Mouse (Mus musculus): ENCODE results near the gene Arfgap3.
"Not testable (repeated sequence)": the region's sequence is repeated elsewhere in the genome, so short reads cannot be mapped to it uniquely, and the experiment has no call there.

The Arfgap3 gene

GRCm38 (mm10) chr15:83344956-83345355 is 5.1 kb downstream of the Arfgap3 start:
- DNase-seq, result no peak

DNA sequence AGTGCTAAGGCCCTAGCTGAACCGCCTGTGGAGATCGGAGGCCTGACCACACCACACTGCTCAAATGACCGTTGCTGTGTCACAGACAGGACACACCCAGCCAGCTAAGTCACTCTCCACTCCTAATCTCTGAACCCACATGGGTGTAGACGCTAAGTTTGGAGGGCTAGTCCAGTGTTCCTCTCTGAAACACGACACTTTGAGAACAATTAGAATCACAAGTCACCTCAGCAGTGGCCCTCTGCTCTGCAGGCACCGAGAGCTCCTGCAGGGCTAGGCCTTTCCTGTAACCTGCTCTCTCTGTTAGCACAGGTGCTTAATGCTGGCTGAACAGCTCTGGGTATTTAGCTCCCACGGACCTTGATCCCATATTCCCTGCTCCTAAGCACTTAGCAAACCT is 5.9 kb downstream of the Arfgap3 start:
- DNase-seq, result no peak

DNA sequence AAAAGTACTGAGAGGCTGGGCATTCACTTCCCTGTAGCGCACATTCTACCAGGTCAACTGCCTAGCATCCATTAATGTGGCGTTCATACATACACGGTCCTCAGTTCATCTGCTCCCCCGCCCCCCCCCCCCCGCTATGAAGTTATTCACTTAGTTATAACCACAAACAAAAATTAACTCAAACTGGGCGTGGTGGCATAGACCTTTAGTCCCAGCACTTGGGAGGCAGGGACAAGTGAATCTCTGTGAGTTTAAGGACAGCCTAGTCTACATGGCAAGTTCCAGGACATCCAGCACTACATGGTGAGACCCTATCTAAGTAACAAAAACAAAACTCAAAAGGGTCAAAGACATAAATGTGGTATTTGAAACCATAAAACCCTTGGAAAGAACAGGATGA is 11.1 kb downstream of the Arfgap3 start:
- DNase-seq, result no peak

GRCm38 (mm10) chr15:83337903-83338870 is 11.9 kb downstream of the Arfgap3 start:
- DNase-seq, result no peak

GRCm38 (mm10) chr15:83332373-83332772 is 17.7 kb downstream of the Arfgap3 start:
- no peak for DNase-seq

- no peak for DNase-seq
Observed at GRCm38 (mm10) chr15:83328952-83329351, 21.1 kb downstream of the Arfgap3 start.

DNA sequence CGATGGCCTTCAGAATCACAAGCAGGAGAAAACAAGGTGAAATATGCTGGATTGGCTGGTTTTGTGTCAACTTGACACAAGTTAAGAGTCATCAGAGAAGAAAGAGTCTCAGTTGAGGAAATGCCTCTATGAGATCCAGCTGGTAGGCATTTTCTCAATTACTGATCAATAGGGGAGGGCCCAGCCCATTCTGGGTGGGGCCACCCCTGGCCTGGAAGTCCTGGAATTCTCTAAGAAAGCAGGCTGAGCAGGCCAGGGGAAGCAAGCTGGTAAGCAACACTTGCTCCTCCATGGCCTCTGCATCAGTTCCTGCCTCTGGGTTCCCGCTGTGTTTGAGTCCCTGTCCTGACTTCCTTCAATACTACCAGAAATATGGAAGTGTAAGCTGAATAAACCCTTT is 27.0 kb downstream of the Arfgap3 start:
- no peak for DNase-seq

DNA sequence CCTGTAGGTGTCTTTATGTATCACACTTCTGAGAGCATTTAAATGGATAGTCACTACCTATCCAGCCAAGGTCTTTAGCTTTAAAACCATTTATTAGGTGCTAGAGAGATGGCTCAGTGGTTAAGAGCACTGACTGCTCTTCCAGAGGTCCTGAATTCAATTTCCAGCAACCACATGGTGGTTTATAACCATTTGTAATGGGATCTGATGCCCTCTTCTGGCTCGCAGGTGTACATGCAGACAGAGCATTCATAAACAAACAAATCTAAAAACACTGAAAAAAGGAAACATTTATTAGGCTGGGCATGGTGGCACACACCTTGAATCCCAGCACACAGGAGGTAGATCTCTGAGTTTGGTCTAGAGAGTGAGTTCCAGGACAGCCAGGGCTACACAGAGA is 35.1 kb downstream of the Arfgap3 start:
- no peak for DNase-seq

DNA sequence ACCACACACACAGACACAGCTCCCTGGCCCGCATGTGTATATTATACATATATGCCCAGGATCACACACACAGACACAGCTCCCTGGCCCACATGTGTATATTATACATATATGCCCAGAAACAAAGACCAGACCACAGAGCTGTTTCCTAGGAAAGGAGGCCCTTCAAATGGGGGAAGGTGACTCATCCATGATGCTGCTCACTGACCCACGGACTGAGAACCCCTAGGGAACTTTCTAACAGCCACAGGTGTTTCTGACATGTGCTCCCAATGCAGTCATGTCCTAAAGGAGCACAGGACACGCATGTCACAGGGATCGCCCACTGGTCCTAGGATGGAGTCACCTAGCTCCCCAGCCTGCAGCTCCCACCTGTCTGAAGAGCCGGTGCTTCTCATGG is 40.2 kb downstream of the Arfgap3 start:
- DNase-seq, result no peak

DNA sequence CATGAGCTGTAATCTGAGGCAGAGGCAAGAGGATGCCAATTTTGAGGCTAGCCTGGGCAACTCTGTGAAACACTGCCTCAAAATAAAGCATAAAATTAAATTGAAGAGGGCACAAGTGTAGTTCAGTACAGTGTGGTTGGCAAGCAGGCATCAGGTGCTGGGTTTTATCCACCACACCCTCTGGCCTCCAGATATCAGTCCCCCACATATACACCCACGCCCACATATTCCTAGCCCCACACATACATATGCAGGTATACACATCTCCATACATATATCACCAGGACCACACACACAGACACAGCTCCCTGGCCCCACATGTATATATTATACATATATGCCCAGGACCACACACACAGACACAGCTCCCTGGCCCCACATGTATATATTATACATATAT is 41.3 kb downstream of the Arfgap3 start:
- not testable (repeated sequence) for DNase-seq

- DNase-seq, result peak; percentile 57
Observed at GRCm38 (mm10) chr15:83306181-83306580, 43.9 kb downstream of the Arfgap3 start.

DNA sequence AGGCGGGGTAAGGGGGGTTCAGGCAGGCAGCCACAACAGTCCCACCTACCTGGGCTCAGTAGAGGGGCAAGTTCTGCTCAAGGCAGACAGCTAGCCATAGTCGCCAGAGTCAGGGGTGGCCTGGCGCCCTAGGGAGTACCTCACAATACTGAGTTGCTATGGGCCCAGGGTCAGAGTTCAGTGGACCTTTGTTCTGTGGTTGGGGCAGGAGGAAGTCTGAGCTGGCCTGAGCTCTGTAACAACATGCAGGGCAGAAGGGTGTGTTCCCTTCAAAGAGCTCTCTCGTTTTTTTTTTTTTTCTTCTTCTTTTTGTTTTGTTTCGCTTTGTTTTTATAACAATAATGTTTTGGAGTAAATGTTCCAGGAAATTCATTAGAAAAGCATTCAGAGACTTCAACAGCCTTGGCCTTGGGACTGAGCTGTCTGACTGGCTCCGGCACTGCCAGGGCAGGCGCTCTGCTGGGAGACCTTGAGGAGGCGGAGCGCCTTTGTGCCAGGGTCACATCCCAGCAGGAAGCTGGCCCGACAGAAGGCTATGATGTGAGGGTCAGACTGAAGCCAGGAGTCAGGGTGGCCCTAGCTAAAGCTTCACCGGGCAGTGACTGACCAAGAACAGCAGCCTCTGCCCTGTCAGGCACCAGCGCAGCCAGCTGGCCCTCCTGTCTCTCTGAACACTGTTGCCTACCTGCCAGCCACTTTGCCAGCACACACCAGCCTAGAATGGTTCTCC is 44.7 kb downstream of the Arfgap3 start:
- DNase-seq, result peak; percentile 68

GRCm38 (mm10) chr15:83304804-83305191 is 45.2 kb downstream of the Arfgap3 start:
- no peak for DNase-seq

DNA sequence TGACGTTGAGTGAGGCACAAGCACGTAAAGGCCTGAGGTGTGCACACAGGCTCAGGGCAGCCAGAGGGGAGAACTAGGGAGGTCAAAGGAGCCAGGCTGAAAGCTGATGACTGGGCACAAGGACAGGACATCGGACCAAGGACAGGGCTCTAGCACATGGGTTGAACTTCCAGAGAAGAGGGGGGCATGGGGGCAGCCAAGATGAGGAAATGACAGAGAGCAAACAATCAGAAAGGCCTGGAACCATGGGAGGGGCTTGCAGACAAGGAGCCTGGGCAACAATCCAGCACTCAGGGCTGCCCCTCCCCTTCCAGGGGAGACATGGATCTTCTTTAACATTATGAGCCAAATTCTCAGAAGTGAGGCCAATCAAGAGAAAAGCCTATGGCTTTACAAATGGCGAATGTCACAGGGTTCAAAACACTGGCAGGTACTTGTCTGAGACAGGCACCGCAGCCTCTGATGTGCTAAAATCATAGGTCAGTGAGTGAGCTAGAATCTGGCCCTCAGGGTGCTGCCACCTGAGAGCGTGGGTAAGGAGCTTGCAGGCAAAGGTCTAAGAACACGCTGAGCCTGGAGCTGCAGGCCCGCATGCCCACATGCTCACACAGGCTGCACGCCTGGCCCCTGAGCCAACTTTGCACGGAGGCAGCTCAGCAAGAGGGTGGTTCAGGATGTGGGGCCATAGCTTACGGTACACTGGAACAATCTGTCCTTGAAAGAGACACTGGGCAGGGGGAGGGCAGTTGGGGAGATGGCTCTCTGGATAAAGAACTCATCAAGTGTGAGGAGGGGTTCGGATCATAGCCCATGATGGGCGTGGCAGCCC is 46.2 kb downstream of the Arfgap3 start:
- DNase-seq, result no peak

DNA sequence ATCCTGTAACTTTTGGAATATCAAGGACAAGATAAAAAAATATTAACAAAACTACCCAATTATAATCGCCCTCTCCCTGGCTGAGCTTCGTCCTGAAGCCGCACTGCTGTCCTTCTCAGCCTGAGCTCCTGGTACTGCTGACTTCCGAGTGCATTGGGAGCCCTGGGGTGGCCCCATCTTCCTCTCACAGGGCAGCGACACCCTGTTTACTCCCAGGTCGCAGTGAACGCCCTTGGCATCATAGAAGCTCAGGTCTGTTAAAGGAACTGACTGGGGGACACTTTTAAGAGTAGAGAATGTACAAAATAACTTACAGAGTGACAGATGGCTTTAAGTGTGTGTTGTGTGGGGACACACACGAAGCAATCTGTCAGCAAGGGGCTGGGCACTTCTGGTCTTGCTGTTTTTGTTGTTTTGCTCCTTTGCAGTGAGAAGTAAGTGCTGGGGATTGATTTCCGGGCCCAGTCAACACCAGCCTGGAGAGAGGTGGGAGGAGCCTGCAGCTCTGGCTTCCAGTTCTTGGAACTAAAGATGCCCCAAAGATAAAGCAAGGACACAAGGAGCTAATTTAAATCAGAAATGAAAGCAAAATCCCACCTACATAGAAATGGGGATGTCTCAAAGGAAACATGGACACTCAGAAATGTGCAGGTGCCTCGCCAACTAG is 50.0 kb downstream of the Arfgap3 start:
- no peak for DNase-seq

DNA sequence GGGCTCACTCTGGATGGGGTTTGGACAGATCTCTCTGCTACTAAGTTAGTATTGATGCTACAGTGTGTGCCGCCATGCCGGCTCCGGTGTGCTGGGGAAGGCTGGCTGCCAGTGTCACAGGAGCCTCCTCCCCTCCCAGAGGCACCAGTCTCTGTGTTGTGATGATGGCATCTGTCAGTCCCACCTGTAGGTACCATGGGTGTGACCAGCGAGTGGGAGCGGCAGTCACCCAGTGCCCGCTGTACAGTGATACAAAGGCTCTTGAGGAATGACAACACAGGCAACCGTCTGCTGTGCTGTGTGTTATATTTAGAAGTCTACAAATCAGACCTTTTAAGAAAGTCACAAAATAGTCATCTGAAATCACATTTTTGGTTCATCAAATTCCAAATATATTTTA is 50.6 kb downstream of the Arfgap3 start:
- no peak for DNase-seq

DNA sequence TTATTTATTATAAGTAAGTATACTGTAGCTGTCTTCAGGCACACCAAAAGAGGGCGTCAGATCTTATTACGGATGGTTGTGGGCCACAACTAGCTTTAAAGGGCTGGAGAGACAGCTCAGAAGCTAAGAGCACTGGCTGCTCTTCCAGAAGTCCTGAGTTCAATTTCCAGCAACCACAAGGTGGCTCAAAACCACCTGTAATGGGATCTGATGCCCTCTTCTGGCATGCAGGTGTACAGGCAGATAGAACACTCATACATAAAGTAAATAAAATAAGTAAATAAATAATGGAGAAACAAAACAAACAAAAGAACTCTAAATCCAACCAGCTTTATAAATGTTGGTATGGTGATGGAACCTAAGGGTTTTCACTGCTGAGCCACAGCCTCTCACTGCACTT is 51.2 kb downstream of the Arfgap3 start:
- no peak for DNase-seq

DNA sequence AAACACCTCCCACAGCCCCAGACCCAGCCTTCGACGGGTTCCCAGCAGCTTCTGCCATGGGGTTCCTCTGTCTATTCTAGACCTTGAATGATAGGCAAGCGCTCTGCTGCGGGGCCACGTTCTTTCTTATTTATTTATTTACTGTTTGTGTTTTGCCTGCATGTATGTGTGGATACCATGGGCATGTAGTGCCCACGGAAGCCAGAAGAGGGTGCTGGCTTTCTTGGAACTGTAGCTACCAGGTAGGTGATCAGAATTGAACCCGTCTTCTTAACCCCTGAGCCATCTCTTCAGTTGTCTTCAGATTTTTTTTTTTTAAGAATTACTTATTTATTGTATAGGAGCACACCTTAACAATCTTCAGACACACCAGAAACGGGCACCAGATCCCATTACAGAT is 51.7 kb downstream of the Arfgap3 start:
- DNase-seq, result no peak

DNA sequence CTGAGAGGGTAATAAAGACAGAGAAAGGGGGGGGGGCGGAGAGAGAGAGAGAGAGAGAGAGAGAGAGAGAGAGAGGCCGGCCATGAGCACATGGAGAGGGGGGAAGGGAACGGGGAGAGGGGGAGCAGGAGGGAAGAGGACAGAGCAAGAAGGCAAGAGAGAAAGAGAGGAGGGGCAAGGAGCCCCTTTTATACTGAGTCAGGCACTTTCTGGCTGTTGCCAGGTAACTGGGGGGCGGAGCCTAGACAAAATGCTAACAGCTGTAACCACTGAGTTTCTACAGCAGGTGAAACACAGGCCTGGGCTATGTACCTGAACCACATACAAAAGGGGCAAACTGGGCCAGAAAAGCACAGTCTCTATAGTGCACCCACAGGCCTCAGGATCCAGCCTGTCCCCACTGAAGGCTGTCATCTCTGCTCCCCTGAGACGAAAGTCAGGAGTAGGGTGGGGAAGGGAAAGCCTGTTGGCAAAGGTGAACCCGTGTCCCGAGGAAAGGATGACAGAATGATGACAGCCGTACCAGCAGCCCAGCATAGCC is 53.2 kb downstream of the Arfgap3 start:
- DNase-seq, result no peak

DNA sequence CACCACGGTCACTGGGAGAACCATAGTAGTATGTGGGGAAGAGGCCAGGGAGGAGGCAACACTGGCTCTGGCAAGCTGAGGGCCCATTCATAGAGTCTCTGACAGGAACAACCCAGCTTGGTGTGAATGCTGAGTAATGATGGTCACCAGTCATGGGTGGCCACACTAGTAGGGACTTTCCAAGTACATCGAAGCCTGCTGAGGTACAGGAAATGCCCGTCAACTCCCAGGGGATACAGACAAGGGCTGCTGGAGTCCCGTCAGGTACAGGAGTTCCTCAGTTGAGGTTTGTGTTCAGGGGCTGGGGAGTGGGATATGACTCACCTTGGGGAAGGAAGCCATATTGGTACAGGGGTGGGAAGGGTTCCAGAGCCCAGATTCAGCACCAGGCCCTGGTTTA is 54.0 kb downstream of the Arfgap3 start:
- no peak for DNase-seq

DNA sequence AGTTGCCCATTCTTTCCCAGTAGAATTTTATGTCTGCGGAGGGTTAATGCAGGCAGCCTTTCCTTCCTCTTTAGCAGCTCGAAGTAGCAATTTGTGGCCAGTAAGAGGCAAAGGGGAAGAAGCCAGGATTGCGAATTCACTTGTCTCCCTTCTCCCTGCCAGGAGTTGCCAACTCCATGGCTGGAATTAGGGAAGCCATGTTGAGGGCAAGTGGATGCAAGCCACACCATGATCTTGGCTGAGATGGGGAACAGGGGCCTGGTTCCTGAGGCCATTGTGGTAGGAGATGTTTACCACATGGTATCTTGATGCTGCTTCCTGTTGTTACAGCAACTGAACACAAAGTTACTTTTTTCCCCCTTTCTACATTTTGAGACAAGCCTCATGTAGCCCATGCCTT is 55.1 kb downstream of the Arfgap3 start:
- DNase-seq, result no peak

Measured in cerebellum, adult 9-11 months (tissue).